In the genomic region with DNA sequence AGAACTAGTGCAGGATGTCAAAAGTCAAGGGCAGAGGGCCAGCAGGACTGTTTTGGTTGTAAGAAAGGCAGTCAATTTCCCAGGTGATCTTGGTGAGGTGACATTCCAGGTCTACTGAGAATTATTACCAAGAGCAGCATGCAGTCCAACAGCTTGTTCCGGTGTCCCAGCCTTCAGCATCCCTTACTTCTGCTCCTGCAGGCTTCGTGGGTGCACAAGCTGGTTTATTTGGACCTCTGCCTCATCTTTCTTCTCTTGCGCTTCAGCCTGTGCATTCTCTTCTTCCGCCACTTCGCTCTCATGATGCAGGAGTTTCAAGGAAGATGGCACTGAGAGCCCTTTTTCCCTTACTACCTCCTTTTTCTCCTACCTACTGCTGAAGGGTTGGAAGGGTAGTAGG, we compare ENCODE assay signal across 16 mouse cellular contexts. TPM values are rescaled to one million over a fixed set of nuclear protein-coding genes. Genes with fewer than 3 reads are reported as not detected.
DNase-seq lines count a peak whose midpoint lies in the region; ATAC-seq lines count a peak whose summit lies in the region.
"Had no signal": no experiment of that assay in that cellular context is flagged by ENCODE, and none has a peak within 500 bp of the region (broad histone marks: within the 10 kb centered on the region; RNA-seq: fewer than 3 reads in every experiment).

No protein-coding gene starts in this region.

- DNase-seq in cerebellum, adult 9-10 months, result peak; percentile 24
- DNase-seq in cerebellum, adult 8-10 months, result no peak
- DNase-seq in heart, adult 11 months, result peak; percentile 54
- DNase-seq in heart, postnatal 14 days, result no peak
- DNase-seq in layer of hippocampus, adult 9-11 months, result peak; percentile 45
- no peak for DNase-seq in layer of hippocampus, adult 9-10 months (ENCODE audit: low spot score)
- DNase-seq: adrenal gland, postnatal 36 days; embryo, embryonic 11 days; gastrocnemius, postnatal 14 days; heart, postnatal 36 days; kidney, adult 9 months had no signal

- intact Hi-C loops in heart, postnatal 14 days (cut with DNase I), result no loop called here

- ATAC-seq in erythroid progenitor cell, adult 5-6 weeks (replicated peaks; ENCODE audit: low FRiP score, poor library complexity, severe bottlenecking), result no peak
- ATAC-seq: forebrain, embryonic 15.5 days; hindbrain, embryonic 16.5 days; inflammation-experienced regulatory T-cells, adult 6 months; intestine, postnatal 0 days had no signal

RNA-seq across cellular contexts. Expression of gene Nabp1, which starts 15.2 kb away (rescaled TPM):
- 10 to 100 TPM; 41.5 to 43.0 TPM for total RNA-seq in heart, postnatal 14 days (2021)
- 6.1 and 16.3 TPM in 2 replicates for total RNA-seq in erythroid progenitor cell, adult 5-6 weeks (2015; ENCODE audit: low replicate concordance)
- total RNA-seq in erythroid progenitor cell, adult 5-6 weeks (2017; ENCODE audit: low replicate concordance), result 14.8 and 16.7 TPM in 2 replicates

Comparison
In these comparisons a context has a peak if more than half of its experiments do, and no peak if none do; other contexts are left out.
1. DNase-seq: peak in cerebellum, adult 9-10 months (single experiment), heart, adult 11 months (single experiment) and layer of hippocampus, adult 9-11 months (single experiment); none in cerebellum, adult 8-10 months (single experiment), heart, postnatal 14 days (0 of 2) and layer of hippocampus, adult 9-10 months (single experiment).